Mouse (Mus musculus) lung, embryonic 15.5 days (tissue): ENCODE results near the gene Sox9. TPM values are rescaled to one million over a fixed set of nuclear protein-coding genes. Genes with fewer than 3 reads are reported as not detected.

Source experiments
- ATAC-seq: fragments of 200-750 bp; cut with Nextera tagmentation; 2 replicates; pipeline ENCODE4 v1.8.0; 2017; ENCODE audit warnings: moderate number of reproducible peaks, borderline replicate concordance; ENCODE audit not compliant: low FRiP score, low TSS enrichment; ENCODE audit errors: extremely low read depth
- H3K27ac ChIP-seq: fragments of 300-500 bp; sonication (generic); 2 replicates; pipeline ENCODE4 v1.5.1; 2015; ENCODE audit warnings: moderate library complexity, mild to moderate bottlenecking, inconsistent platforms
- H3K27me3 ChIP-seq: fragments of 300-500 bp; sonication (generic); 2 replicates; pipeline ENCODE4 v1.6.1; 2015; ENCODE audit warnings: inconsistent platforms
- H3K36me3 ChIP-seq: fragments of 300-500 bp; sonication (generic); 2 replicates; pipeline ENCODE4 v1.6.1; 2015; ENCODE audit warnings: inconsistent platforms
- H3K4me1 ChIP-seq: fragments of 300-500 bp; sonication (generic); 2 replicates; pipeline ENCODE4 v1.6.1; 2015; ENCODE audit warnings: inconsistent platforms
- H3K4me2 ChIP-seq: fragments of 300-500 bp; sonication (generic); 2 replicates; pipeline ENCODE4 v1.6.1; 2015; ENCODE audit warnings: inconsistent platforms, mild to moderate bottlenecking, moderate library complexity
- H3K4me3 ChIP-seq: fragments of 300-500 bp; sonication (generic); 2 replicates; pipeline ENCODE4 v1.5.1; 2015; ENCODE audit warnings: mild to moderate bottlenecking, inconsistent platforms
- H3K9ac ChIP-seq: fragments of 300-500 bp; sonication (generic); 2 replicates; pipeline ENCODE4 v1.6.1; 2015; ENCODE audit warnings: inconsistent platforms
- H3K9me3 ChIP-seq: fragments of 300-500 bp; sonication (generic); 2 replicates; pipeline ENCODE4 v1.6.1; 2016; ENCODE audit warnings: inconsistent platforms
- WGBS: fragments of 180-500 bp; shearing (Covaris S2); methylation state at CpG from one replicate; pipeline ENCODE4 v1.1.7; 2015; 5-methylcytosine and 5-hydroxymethylcytosine counted together
- polyA plus RNA-seq: library from polyadenylated mRNA; unstranded; fragments of >200 nt; fragmentation: Nextera tagmentation; extraction: Ambion mirVana; gene quantifications from 2 replicates; pipeline ENCODE4 v1.2.1, GENCODE M21; 2015

Gene Sox9
- polyA plus RNA-seq, 1 experiment from 2014 or later = 63.4 TPM

- no peak for ATAC-seq
- no peak overlapping the region for H3K9ac ChIP-seq
- WGBS = 42% methylated on average over 8 of the region's 8 CpGs
- H3K36me3 ChIP-seq = no peaks in the 10 kb centered on the region
- no peak overlapping the region for H3K4me3 ChIP-seq
- no peak overlapping the region for H3K4me2 ChIP-seq
- H3K4me1 ChIP-seq = peaks cover 4% of the 10 kb centered on the region; the same call in 1 of the 2 replicates
- H3K27me3 ChIP-seq = peaks cover 12% of the 10 kb centered on the region
- no peaks in the 10 kb centered on the region for H3K9me3 ChIP-seq
- H3K27ac ChIP-seq = no peak overlapping the region
Observed at GRCm38 (mm10) chr11:112807838-112808506, 25.9 kb downstream of the Sox9 start.

- peaks cover 4% of the 10 kb centered on the region; the same call in 1 of the 2 replicates for H3K4me1 ChIP-seq
- H3K4me3 ChIP-seq = peak overlapping the region; percentile 20
- H3K9me3 ChIP-seq = no peaks in the 10 kb centered on the region
- no peaks in the 10 kb centered on the region for H3K36me3 ChIP-seq
- H3K27ac ChIP-seq = no peak overlapping the region
- ATAC-seq = peak; percentile 44; the same call in 1 of the 2 replicates
- peaks cover 12% of the 10 kb centered on the region for H3K27me3 ChIP-seq
- peak overlapping the region; percentile 57 for H3K4me2 ChIP-seq
- no peak overlapping the region for H3K9ac ChIP-seq
- WGBS = 3% methylated on average over 17 of the region's 17 CpGs
Observed at GRCm38 (mm10) chr11:112810447-112811151, 28.6 kb downstream of the Sox9 start.

- no peak overlapping the region for H3K9ac ChIP-seq
- ATAC-seq = no peak
Observed at GRCm38 (mm10) chr11:112811152-112811871, 29.3 kb downstream of the Sox9 start.

GRCm38 (mm10) chr11:112817829-112818650 lies 36.0 kb downstream of the Sox9 start:
- 45% methylated on average over 14 of the region's 14 CpGs for WGBS

More at GRCm38 (mm10) chr11:112811152-112811871, 29.3 kb downstream of the Sox9 start:
- peak overlapping the region; percentile 20 for H3K4me3 ChIP-seq
- H3K9me3 ChIP-seq = no peaks in the 10 kb centered on the region
- H3K27ac ChIP-seq = no peak overlapping the region
- peaks cover 12% of the 10 kb centered on the region for H3K27me3 ChIP-seq
- peaks cover 4% of the 10 kb centered on the region; the same call in 1 of the 2 replicates for H3K4me1 ChIP-seq
- 6% methylated on average over 19 of the region's 19 CpGs for WGBS
- H3K4me2 ChIP-seq = peak overlapping the region; percentile 57
- H3K36me3 ChIP-seq = no peaks in the 10 kb centered on the region

GRCm38 (mm10) chr11:112818651-112819270 lies 36.7 kb downstream of the Sox9 start:
- H3K4me1 ChIP-seq = peaks cover 9% of the 10 kb centered on the region
- H3K9me3 ChIP-seq = no peaks in the 10 kb centered on the region
- ATAC-seq = no peak; the same call in 1 of the 2 replicates
- H3K4me2 ChIP-seq = no peak overlapping the region
- no peaks in the 10 kb centered on the region for H3K36me3 ChIP-seq
- no peak overlapping the region for H3K9ac ChIP-seq
- no peaks in the 10 kb centered on the region for H3K27me3 ChIP-seq
- 26% methylated on average over 7 of the region's 7 CpGs for WGBS
- no peak overlapping the region for H3K27ac ChIP-seq
- no peak overlapping the region for H3K4me3 ChIP-seq

More at GRCm38 (mm10) chr11:112817829-112818650, 36.0 kb downstream of the Sox9 start:
- Histone ChIP-seq H3K9ac (no peak overlapping the region), H3K36me3 (no peaks in the 10 kb centered on the region), H3K4me1 (peaks cover 9% of the 10 kb centered on the region), H3K9me3 (no peaks in the 10 kb centered on the region), H3K4me3 (no peak overlapping the region), H3K4me2 (no peak overlapping the region), H3K27ac (no peak overlapping the region), H3K27me3 (no peaks in the 10 kb centered on the region)
- no peak for ATAC-seq

GRCm38 (mm10) chr11:112821536-112821935 lies 39.5 kb downstream of the Sox9 start:
- WGBS = 63% methylated on average over 2 of the region's 2 CpGs
- Histone ChIP-seq H3K36me3 (no peaks in the 10 kb centered on the region), H3K27me3 (no peaks in the 10 kb centered on the region), H3K4me2 (no peak overlapping the region), H3K9ac (no peak overlapping the region), H3K9me3 (no peaks in the 10 kb centered on the region), H3K27ac (no peak overlapping the region), H3K4me3 (no peak overlapping the region), H3K4me1 (peaks cover 9% of the 10 kb centered on the region)
- no peak for ATAC-seq

- no peak for ATAC-seq
- H3K9me3 ChIP-seq = no peaks in the 10 kb centered on the region
- no peak overlapping the region for H3K9ac ChIP-seq
- H3K27me3 ChIP-seq = no peaks in the 10 kb centered on the region
- H3K4me3 ChIP-seq = no peak overlapping the region
- no peak overlapping the region for H3K27ac ChIP-seq
- H3K4me1 ChIP-seq = peaks cover 5% of the 10 kb centered on the region; the same call in 1 of the 2 replicates
- 52% methylated on average over 3 of the region's 3 CpGs for WGBS
- H3K36me3 ChIP-seq = no peaks in the 10 kb centered on the region
- H3K4me2 ChIP-seq = no peak overlapping the region
Observed at GRCm38 (mm10) chr11:112824146-112824545, 42.1 kb downstream of the Sox9 start.

GRCm38 (mm10) chr11:112826193-112827043 lies 44.4 kb downstream of the Sox9 start:
- H3K27ac ChIP-seq = no peak overlapping the region
- H3K4me3 ChIP-seq = no peak overlapping the region
- 82% methylated on average over 6 of the region's 6 CpGs for WGBS
- H3K4me1 ChIP-seq = peaks cover 5% of the 10 kb centered on the region; the same call in 1 of the 2 replicates
- no peak overlapping the region for H3K9ac ChIP-seq
- no peak for ATAC-seq
- no peaks in the 10 kb centered on the region for H3K36me3 ChIP-seq
- H3K4me2 ChIP-seq = no peak overlapping the region
- no peaks in the 10 kb centered on the region for H3K27me3 ChIP-seq
- no peaks in the 10 kb centered on the region for H3K9me3 ChIP-seq

GRCm38 (mm10) chr11:112827044-112827347 lies 45.0 kb downstream of the Sox9 start:
- Histone ChIP-seq H3K36me3 (no peaks in the 10 kb centered on the region), H3K9ac (no peak overlapping the region), H3K4me1 (peaks cover 5% of the 10 kb centered on the region; the same call in 1 of the 2 replicates), H3K27me3 (no peaks in the 10 kb centered on the region), H3K4me2 (no peak overlapping the region), H3K27ac (no peak overlapping the region), H3K9me3 (no peaks in the 10 kb centered on the region), H3K4me3 (no peak overlapping the region)
- 42% methylated on average over 6 of the region's 6 CpGs for WGBS
- ATAC-seq = no peak

- H3K27me3 ChIP-seq = no peaks in the 10 kb centered on the region
- H3K9me3 ChIP-seq = no peaks in the 10 kb centered on the region
- no peak overlapping the region for H3K9ac ChIP-seq
- peaks cover 8% of the 10 kb centered on the region for H3K4me1 ChIP-seq
- 57% methylated on average over 9 of the region's 9 CpGs for WGBS
- H3K27ac ChIP-seq = peak overlapping the region; percentile 44
- ATAC-seq = no peak
- no peak overlapping the region for H3K4me2 ChIP-seq
- no peaks in the 10 kb centered on the region for H3K36me3 ChIP-seq
- H3K4me3 ChIP-seq = no peak overlapping the region
Observed at GRCm38 (mm10) chr11:112828553-112829287, 46.7 kb downstream of the Sox9 start.
